Mouse (Mus musculus) kidney, adult 2 months (tissue): ENCODE results near the gene Crkl.

Experiments
- CTCF ChIP-seq: fragments of 200-500 bp; conservative IDR thresholded peaks from 2 replicates; pipeline ENCODE4 v1.5.1; 2011; ENCODE audit warnings: low read depth, mild to moderate bottlenecking, control low read depth, low read length, moderate library complexity, mixed read lengths; ENCODE audit not compliant: insufficient read depth, insufficient read length
- POLR2A ChIP-seq: fragments of 200-500 bp; IDR thresholded peaks from one replicate; pipeline ENCODE4 v1.6.1; 2011; ENCODE audit warnings: low read depth, low read length, control low read depth

DNA sequence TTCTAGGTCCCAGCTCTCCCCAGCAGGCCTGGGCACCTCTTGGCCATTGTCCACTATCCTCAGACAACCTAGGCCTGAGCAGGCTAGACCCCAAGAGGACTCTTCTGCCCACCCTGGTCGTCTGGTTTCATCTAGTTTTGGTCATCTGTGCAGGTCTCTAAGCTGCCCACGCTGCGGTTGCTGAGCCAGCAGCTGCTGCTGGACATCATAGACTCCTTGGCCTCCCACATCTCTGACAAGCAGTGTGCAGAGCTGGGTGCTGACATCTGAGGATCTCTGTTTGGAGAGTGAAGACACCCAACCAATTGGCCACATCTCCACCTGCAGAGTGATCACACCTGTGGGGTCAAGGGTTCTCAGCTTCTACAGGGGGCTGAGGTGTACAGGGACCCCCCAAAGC lies 73.7 kb downstream of the Crkl start:
- no peak for TF ChIP-seq CTCF
- TF ChIP-seq POLR2A: no peak
